Mouse (Mus musculus): ENCODE measurements around the gene Kpna4. TPM values are rescaled to one million over a fixed set of nuclear protein-coding genes. Genes with fewer than 3 reads are reported as not detected.

Gene Kpna4
- total RNA-seq (2014; fragmentation: Nextera tagmentation) (126 and 138 TPM in 2 replicates), total RNA-seq (2017) (52.4 and 66.7 TPM in 2 replicates), polyA plus RNA-seq (2012) (14.4 and 15.6 TPM in 2 replicates)

- Histone ChIP-seq H3K36me3 (replicated peaks) (no peaks in the 10 kb centered on the region), H3K4me3 (ENCODE audit: low read depth, low read length) (peak within 1 kb of the TSS; percentile 84), H3K9me3 (replicated peaks) (no peaks in the 10 kb centered on the region), H3K4me1 (ENCODE audit: insufficient read depth, low read depth, low read length) (peaks cover 18% of the 10 kb centered on the region), H3K27me3 (ENCODE audit: insufficient read depth, low read length) (peaks cover 2% of the 10 kb centered on the region; the same call in 1 of the 2 replicates)
- TF ChIP-seq TAL1 (conservative IDR thresholded peaks at IDR 0.05; ENCODE audit: low read depth, low read length): no peak
- TF ChIP-seq GATA2 (IDR thresholded peaks at IDR 0.05; ENCODE audit: borderline replicate concordance, low read depth, low read length): no peak
- no peak for TF ChIP-seq CTCF (IDR thresholded peaks at IDR 0.05; ENCODE audit: low read depth, low read length)
- no peak for TF ChIP-seq POLR2AphosphoS5 (IDR thresholded peaks at IDR 0.05; ENCODE audit: insufficient replicate concordance, low read depth, low read length)
- no peak for TF ChIP-seq GATA1 (IDR thresholded peaks at IDR 0.05; ENCODE audit: borderline replicate concordance, low read length)
- peak; percentile 97 for DNase-seq (ENCODE audit: low spot score)
- peak; percentile 98 for ATAC-seq (ENCODE audit: extremely low read depth, insufficient number of reproducible peaks, low FRiP score, poor library complexity, severe bottlenecking)
Measured at GRCm38 (mm10) chr3:69126509-69127345, at the start of gene Kpna4. Gene Kpna4 (minus strand): TSS chr3:69127113.

- Histone ChIP-seq H3K4me1 (ENCODE audit: insufficient read depth, low read depth, low read length) (no peaks in the 10 kb centered on the region), H3K4me3 (ENCODE audit: low read depth, low read length) (no peak overlapping the region), H3K27me3 (ENCODE audit: insufficient read depth, low read length) (peaks cover 10% of the 10 kb centered on the region), H3K36me3 (replicated peaks) (no peaks in the 10 kb centered on the region), H3K9me3 (replicated peaks) (no peaks in the 10 kb centered on the region)
- ATAC-seq (ENCODE audit: extremely low read depth, insufficient number of reproducible peaks, low FRiP score, poor library complexity, severe bottlenecking) (no peak), DNase-seq (ENCODE audit: low spot score) (no peak)
- TF ChIP-seq TAL1 (conservative IDR thresholded peaks at IDR 0.05; ENCODE audit: low read depth, low read length) (no peak), CTCF (IDR thresholded peaks at IDR 0.05; ENCODE audit: low read depth, low read length) (no peak), POLR2AphosphoS5 (IDR thresholded peaks at IDR 0.05; ENCODE audit: insufficient replicate concordance, low read depth, low read length) (no peak), GATA1 (IDR thresholded peaks at IDR 0.05; ENCODE audit: borderline replicate concordance, low read length) (no peak), GATA2 (IDR thresholded peaks at IDR 0.05; ENCODE audit: borderline replicate concordance, low read depth, low read length) (no peak)
Measured at GRCm38 (mm10) chr3:69175229-69175628, 48.3 kb upstream of the Kpna4 start.

GRCm38 (mm10) chr3:69171123-69171522 is 44.2 kb upstream of the Kpna4 start:
- peaks cover 12% of the 10 kb centered on the region for H3K27me3 ChIP-seq (ENCODE audit: insufficient read depth, low read length)
- H3K4me1 ChIP-seq (ENCODE audit: insufficient read depth, low read depth, low read length): no peaks in the 10 kb centered on the region
- no peak for ATAC-seq (ENCODE audit: extremely low read depth, insufficient number of reproducible peaks, low FRiP score, poor library complexity, severe bottlenecking)
- no peak for TF ChIP-seq CTCF (IDR thresholded peaks at IDR 0.05; ENCODE audit: low read depth, low read length)
- no peak for TF ChIP-seq GATA1 (IDR thresholded peaks at IDR 0.05; ENCODE audit: borderline replicate concordance, low read length)
- no peak for DNase-seq (ENCODE audit: low spot score)
- no peaks in the 10 kb centered on the region for H3K9me3 ChIP-seq (replicated peaks)
- no peaks in the 10 kb centered on the region for H3K36me3 ChIP-seq (replicated peaks)
- no peak overlapping the region for H3K4me3 ChIP-seq (ENCODE audit: low read depth, low read length)

DNA sequence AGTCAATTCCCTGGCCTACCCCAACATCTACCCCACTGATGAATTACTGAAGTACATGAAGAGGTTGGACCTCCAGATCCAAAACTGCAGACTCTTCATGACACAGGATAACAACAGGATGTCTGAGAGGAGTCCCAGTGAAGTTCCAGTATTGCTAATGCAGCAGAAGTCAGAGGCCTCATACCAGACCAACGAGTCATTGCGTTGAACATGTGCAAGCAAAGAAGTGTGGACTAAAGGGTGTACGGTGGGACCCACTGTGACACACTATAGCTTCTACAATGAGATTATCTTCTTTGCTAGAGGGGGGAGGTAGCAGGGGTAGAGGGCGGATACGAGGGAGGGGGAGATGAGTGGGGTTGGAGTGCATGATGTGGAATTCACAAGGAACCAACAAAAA is 42.9 kb upstream of the Kpna4 start:
- ATAC-seq (ENCODE audit: extremely low read depth, insufficient number of reproducible peaks, low FRiP score, poor library complexity, severe bottlenecking): no peak
- TF ChIP-seq TAL1 (conservative IDR thresholded peaks at IDR 0.05; ENCODE audit: low read depth, low read length) (no peak), CTCF (IDR thresholded peaks at IDR 0.05; ENCODE audit: low read depth, low read length) (no peak), GATA2 (IDR thresholded peaks at IDR 0.05; ENCODE audit: borderline replicate concordance, low read depth, low read length) (no peak), POLR2AphosphoS5 (IDR thresholded peaks at IDR 0.05; ENCODE audit: insufficient replicate concordance, low read depth, low read length) (no peak), GATA1 (IDR thresholded peaks at IDR 0.05; ENCODE audit: borderline replicate concordance, low read length) (no peak)
- no peaks in the 10 kb centered on the region for H3K4me1 ChIP-seq (ENCODE audit: insufficient read depth, low read depth, low read length)
- DNase-seq (ENCODE audit: low spot score): no peak
- no peaks in the 10 kb centered on the region for H3K9me3 ChIP-seq (replicated peaks)
- H3K36me3 ChIP-seq (replicated peaks): no peaks in the 10 kb centered on the region
- H3K4me3 ChIP-seq (ENCODE audit: low read depth, low read length): no peak overlapping the region
- peaks cover 22% of the 10 kb centered on the region for H3K27me3 ChIP-seq (ENCODE audit: insufficient read depth, low read length)

- peaks cover 24% of the 10 kb centered on the region for H3K27me3 ChIP-seq (ENCODE audit: insufficient read depth, low read length)
- no peaks in the 10 kb centered on the region for H3K36me3 ChIP-seq (replicated peaks)
- no peaks in the 10 kb centered on the region for H3K9me3 ChIP-seq (replicated peaks)
- ATAC-seq (ENCODE audit: extremely low read depth, insufficient number of reproducible peaks, low FRiP score, poor library complexity, severe bottlenecking) (no peak), DNase-seq (ENCODE audit: low spot score) (no peak)
- no peaks in the 10 kb centered on the region for H3K4me1 ChIP-seq (ENCODE audit: insufficient read depth, low read depth, low read length)
- TF ChIP-seq GATA1 (IDR thresholded peaks at IDR 0.05; ENCODE audit: borderline replicate concordance, low read length): no peak
- no peak for TF ChIP-seq CTCF (IDR thresholded peaks at IDR 0.05; ENCODE audit: low read depth, low read length)
- H3K4me3 ChIP-seq (ENCODE audit: low read depth, low read length): no peak overlapping the region
Measured at GRCm38 (mm10) chr3:69168724-69169123, 41.8 kb upstream of the Kpna4 start.

DNA sequence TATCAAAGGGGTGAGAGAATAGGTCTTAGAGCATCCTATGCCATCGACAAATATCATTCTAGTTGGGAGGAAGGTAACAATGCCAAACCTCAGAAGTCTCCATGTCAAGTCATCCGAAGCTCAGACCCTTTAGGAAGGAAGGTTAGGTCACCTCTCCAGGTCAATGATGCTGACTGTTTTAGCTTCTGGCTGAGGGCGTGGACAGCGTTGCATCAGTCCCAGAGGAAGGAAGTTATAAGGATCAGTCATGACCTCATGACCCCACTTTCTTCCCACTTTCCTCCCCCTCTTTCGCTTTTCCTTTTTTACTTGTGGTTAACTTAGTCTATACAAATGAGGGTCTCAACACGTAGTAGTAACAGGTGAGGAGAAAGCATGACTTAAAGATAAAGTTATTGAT is 36.1 kb upstream of the Kpna4 start:
- H3K27me3 ChIP-seq (ENCODE audit: insufficient read depth, low read length): peaks cover 16% of the 10 kb centered on the region
- DNase-seq (ENCODE audit: low spot score): no peak
- TF ChIP-seq POLR2AphosphoS5 (IDR thresholded peaks at IDR 0.05; ENCODE audit: insufficient replicate concordance, low read depth, low read length) (no peak), GATA1 (IDR thresholded peaks at IDR 0.05; ENCODE audit: borderline replicate concordance, low read length) (no peak), GATA2 (IDR thresholded peaks at IDR 0.05; ENCODE audit: borderline replicate concordance, low read depth, low read length) (no peak), CTCF (IDR thresholded peaks at IDR 0.05; ENCODE audit: low read depth, low read length) (no peak), TAL1 (conservative IDR thresholded peaks at IDR 0.05; ENCODE audit: low read depth, low read length) (no peak)
- H3K4me3 ChIP-seq (ENCODE audit: low read depth, low read length): no peak overlapping the region
- no peaks in the 10 kb centered on the region for H3K36me3 ChIP-seq (replicated peaks)
- ATAC-seq (ENCODE audit: extremely low read depth, insufficient number of reproducible peaks, low FRiP score, poor library complexity, severe bottlenecking): no peak
- no peaks in the 10 kb centered on the region for H3K4me1 ChIP-seq (ENCODE audit: insufficient read depth, low read depth, low read length)
- H3K9me3 ChIP-seq (replicated peaks): no peaks in the 10 kb centered on the region

Measured in G1E (cell line).